Mouse (Mus musculus) intestine, postnatal 0 days (tissue): ENCODE results near the gene Pgp. TPM values are rescaled to one million over a fixed set of nuclear protein-coding genes. Genes with fewer than 3 reads are reported as not detected.

Source experiments
- ATAC-seq: fragments of 200-750 bp; cut with Nextera tagmentation; 2 replicates; pipeline ENCODE4 v1.8.0; 2017; ENCODE audit warnings: mild to moderate bottlenecking, moderate TSS enrichment, moderate library complexity
- H3K27ac ChIP-seq: fragments of 300-500 bp; sonication (generic); 2 replicates; pipeline ENCODE4 v1.5.1; 2014; ENCODE audit warnings: mild to moderate bottlenecking, low read depth, low read length, moderate library complexity
- H3K27me3 ChIP-seq: fragments of 300-500 bp; sonication (generic); replicated peaks from 2 replicates; pipeline ENCODE4 v1.6.1; 2014; ENCODE audit warnings: low read length, mixed read lengths; ENCODE audit not compliant: control insufficient read depth, insufficient read depth
- H3K36me3 ChIP-seq: fragments of 300-500 bp; sonication (generic); 2 replicates; pipeline ENCODE4 v1.6.1; 2014; ENCODE audit warnings: mild to moderate bottlenecking, moderate library complexity; ENCODE audit not compliant: control insufficient read depth, insufficient read depth
- H3K4me1 ChIP-seq: fragments of 300-500 bp; sonication (generic); replicated peaks from 2 replicates; pipeline ENCODE4 v1.6.1; 2014; ENCODE audit warnings: antibody characterized with exemption, low read length, mixed read lengths; ENCODE audit not compliant: control insufficient read depth, insufficient read depth
- H3K4me2 ChIP-seq: fragments of 300-500 bp; sonication (generic); replicated peaks from 2 replicates; pipeline ENCODE4 v1.6.1; 2014; ENCODE audit warnings: low read depth, mild to moderate bottlenecking, moderate library complexity
- H3K4me3 ChIP-seq: fragments of 300-500 bp; sonication (generic); 2 replicates; pipeline ENCODE4 v1.5.1; 2014; ENCODE audit warnings: low read depth, low read length
- H3K9ac ChIP-seq: fragments of 300-500 bp; sonication (generic); 2 replicates; pipeline ENCODE4 v1.6.1; 2014; ENCODE audit warnings: mild to moderate bottlenecking, low read depth, low read length
- H3K9me3 ChIP-seq: fragments of 300-500 bp; sonication (generic); 2 replicates; pipeline ENCODE4 v1.6.1; 2016; ENCODE audit warnings: mixed run types; ENCODE audit not compliant: control insufficient read depth
- CTCF ChIP-seq: sonication (generic); IDR thresholded peaks from 2 replicates; pipeline ENCODE4 v1.5.1; 2016; ENCODE audit warnings: low read depth, mild to moderate bottlenecking, control low read depth, antibody characterized with exemption, moderate library complexity
- WGBS: fragments of 180-500 bp; shearing (Covaris S2); extraction: QIAGEN DNeasy Blood & Tissue Kit; methylation state at CpG from one replicate; pipeline ENCODE4 v1.1.7; 2014; 5-methylcytosine and 5-hydroxymethylcytosine counted together
- polyA plus RNA-seq: library from polyadenylated mRNA; unstranded; fragments of >200 nt; fragmentation: Nextera tagmentation; extraction: Ambion mirVana; gene quantifications from 2 replicates; pipeline ENCODE4 v1.2.1, GENCODE M21; 2015

Gene Pgp
- polyA plus RNA-seq, 1 experiment from 2014 or later = 64.5 TPM

- ATAC-seq = no peak
- peak within 1 kb of the TSS; percentile 37 for H3K9ac ChIP-seq
- peak within 1 kb of the TSS; percentile 99 for H3K4me2 ChIP-seq
- H3K36me3 ChIP-seq = peaks cover 40% of the 10 kb centered on the region
- no peaks in the 10 kb centered on the region for H3K9me3 ChIP-seq
- H3K27ac ChIP-seq = peak within 1 kb of the TSS; percentile 86
- no peak for TF ChIP-seq CTCF
- H3K4me3 ChIP-seq = no peak within 1 kb of the TSS
- peaks cover 8% of the 10 kb centered on the region for H3K4me1 ChIP-seq
- 69% methylated on average over 6 of the region's 6 CpGs for WGBS
- no peaks in the 10 kb centered on the region for H3K27me3 ChIP-seq
These were observed 3.6 kb downstream of the Pgp start, which contains the start of gene Bricd5 for GRCm38 (mm10) chr17:24473612-24474275. TSS of gene Bricd5 (plus strand) at chr17:24473884.

- 79% methylated on average over 5 of the region's 5 CpGs for WGBS
- Histone ChIP-seq H3K4me1 (peaks cover 8% of the 10 kb centered on the region), H3K9ac (no peak overlapping the region), H3K4me3 (no peak overlapping the region), H3K4me2 (no peak overlapping the region), H3K36me3 (peaks cover 40% of the 10 kb centered on the region), H3K27me3 (no peaks in the 10 kb centered on the region), H3K27ac (peak overlapping the region; percentile 86; the same call in 1 of the 2 replicates), H3K9me3 (no peaks in the 10 kb centered on the region)
- no peak for TF ChIP-seq CTCF
- ATAC-seq = no peak
These were observed 4.4 kb downstream of the Pgp start for GRCm38 (mm10) chr17:24474557-24474956.

GRCm38 (mm10) chr17:24475586-24475985, 5.4 kb downstream of the Pgp start:
- no peak overlapping the region for H3K27ac ChIP-seq
- H3K9ac ChIP-seq = no peak overlapping the region
- peaks cover 8% of the 10 kb centered on the region for H3K4me1 ChIP-seq
- no peaks in the 10 kb centered on the region for H3K27me3 ChIP-seq
- WGBS = 85% methylated on average over 6 of the region's 6 CpGs
- peaks cover 40% of the 10 kb centered on the region for H3K36me3 ChIP-seq
- H3K4me3 ChIP-seq = no peak overlapping the region
- H3K4me2 ChIP-seq = no peak overlapping the region
- ATAC-seq = no peak
- H3K9me3 ChIP-seq = no peaks in the 10 kb centered on the region
- no peak for TF ChIP-seq CTCF

- Histone ChIP-seq H3K27ac (no peak overlapping the region), H3K9me3 (no peaks in the 10 kb centered on the region), H3K4me3 (no peak overlapping the region), H3K36me3 (peaks cover 40% of the 10 kb centered on the region), H3K4me2 (no peak overlapping the region), H3K27me3 (no peaks in the 10 kb centered on the region), H3K9ac (no peak overlapping the region), H3K4me1 (peaks cover 8% of the 10 kb centered on the region)
- WGBS = 90% methylated on average over 10 of the region's 10 CpGs
- no peak for TF ChIP-seq CTCF
- ATAC-seq = no peak
These were observed 6.0 kb downstream of the Pgp start for GRCm38 (mm10) chr17:24476022-24476776.

GRCm38 (mm10) chr17:24477053-24477984, 7.1 kb downstream of the Pgp start:
- WGBS = 87% methylated on average over 20 of the region's 20 CpGs
- peak overlapping the region; percentile 65 for H3K4me2 ChIP-seq
- H3K9me3 ChIP-seq = no peaks in the 10 kb centered on the region
- no peak for ATAC-seq
- no peak for TF ChIP-seq CTCF
- 0 out of 2 replicates have a peak overlapping the region, but pooled peaks have one; percentile 88 for H3K27ac ChIP-seq
- H3K9ac ChIP-seq = no peak overlapping the region
- H3K4me1 ChIP-seq = peaks cover 8% of the 10 kb centered on the region
- peak overlapping the region; percentile 87; the same call in 1 of the 2 replicates for H3K4me3 ChIP-seq
- H3K36me3 ChIP-seq = peaks cover 40% of the 10 kb centered on the region
- no peaks in the 10 kb centered on the region for H3K27me3 ChIP-seq
